Mouse (Mus musculus) liver, embryonic 14.5 days (tissue): ENCODE measurements around the gene Sez6l. TPM values are rescaled to one million over a fixed set of nuclear protein-coding genes. Genes with fewer than 3 reads are reported as not detected.
A peak's percentile ranks its signal among the peaks of the same experiment; 100 is the strongest.

Experiments
- ATAC-seq: fragments of 200-750 bp; cut with Nextera tagmentation; 2 replicates; pipeline ENCODE4 v1.8.0; 2017; ENCODE audit warnings: moderate number of reproducible peaks, mild to moderate bottlenecking, moderate library complexity; ENCODE audit not compliant: insufficient read depth
- DNase-seq, 3 experiments: peaks; one replicate each; pipeline ENCODE4 v3.0.0-alpha.2; 2012 to 2013; ENCODE audit warnings: low read depth in 3 of 3, low spot score in 3 of 3
- H3K27ac ChIP-seq: fragments of 300-500 bp; sonication (generic); 2 replicates; pipeline ENCODE4 v1.5.1; 2014; ENCODE audit warnings: moderate library complexity, mild to moderate bottlenecking, control low read depth, inconsistent platforms
- H3K27me3 ChIP-seq: fragments of 300-500 bp; sonication (generic); 2 replicates; pipeline ENCODE4 v1.6.1; 2014; ENCODE audit warnings: mild to moderate bottlenecking, low read length, moderate library complexity; ENCODE audit not compliant: control insufficient read depth, insufficient read depth
- H3K36me3 ChIP-seq: fragments of 300-500 bp; sonication (generic); replicated peaks from 2 replicates; pipeline ENCODE4 v1.6.1; 2014; ENCODE audit warnings: low read depth; ENCODE audit not compliant: control insufficient read depth, insufficient read depth
- H3K4me1 ChIP-seq, 2 experiments: fragments of 200-500 bp in 1 of 2; fragments of 300-500 bp in 1 of 2; sonication (generic) in 1 of 2; replicated peaks; 2 replicates each; pipeline ENCODE4 v1.6.1; 2012 to 2014; ENCODE audit warnings: antibody characterized with exemption in 1 of 2, inconsistent platforms in 1 of 2, low read length in 1 of 2; ENCODE audit not compliant: control insufficient read depth in 2 of 2, insufficient read depth in 2 of 2
- H3K4me2 ChIP-seq: fragments of 300-500 bp; sonication (generic); 2 replicates; pipeline ENCODE4 v1.6.1; 2014; ENCODE audit warnings: low read depth, mild to moderate bottlenecking, control low read depth, moderate library complexity
- H3K4me3 ChIP-seq, 2 experiments: fragments of 200-500 bp in 1 of 2; fragments of 300-500 bp in 1 of 2; sonication (generic) in 1 of 2; 2 replicates each; pipeline ENCODE4 v1.5.1; 2012 to 2014; ENCODE audit warnings: low read depth in 2 of 2, low read length in 2 of 2, mild to moderate bottlenecking in 2 of 2, control low read depth in 1 of 2, inconsistent platforms in 1 of 2, moderate library complexity in 1 of 2; ENCODE audit not compliant: insufficient read depth in 1 of 2
- H3K9ac ChIP-seq: fragments of 300-500 bp; sonication (generic); replicated peaks from 2 replicates; pipeline ENCODE4 v1.6.1; 2014; ENCODE audit warnings: mild to moderate bottlenecking, control low read depth, moderate library complexity
- H3K9me3 ChIP-seq: fragments of 300-500 bp; sonication (generic); 2 replicates; pipeline ENCODE4 v1.6.1; 2016; ENCODE audit warnings: low read length, mixed read lengths; ENCODE audit not compliant: control insufficient read depth
- CTCF ChIP-seq: IDR thresholded peaks from 2 replicates; pipeline ENCODE4 v1.5.1; 2016; ENCODE audit warnings: antibody characterized with exemption, low read depth, control low read depth
- EP300 ChIP-seq: IDR thresholded peaks from 2 replicates; pipeline ENCODE4 v1.6.1; 2016; ENCODE audit warnings: antibody characterized with exemption, low read depth
- WGBS: fragments of 180-500 bp; shearing (Covaris S2); extraction: QIAGEN DNeasy Blood & Tissue Kit; methylation state at CpG from one replicate; pipeline ENCODE4 v1.1.7; 2014; ENCODE audit not compliant: insufficient replicate concordance; 5-methylcytosine and 5-hydroxymethylcytosine counted together
- polyA plus RNA-seq, 2 experiments: library from polyadenylated mRNA; depleted of rRNA in 1 of 2; stranded (reverse) in 1 of 2; unstranded in 1 of 2; fragments of >200 nt; fragmentation: Nextera tagmentation in 1 of 2; extraction: Ambion mirVana in 1 of 2; gene quantifications; 2 replicates each; pipeline versions ENCODE4 v1.2.1 to v1.2.3; 2012 to 2014

The Sez6l gene
- polyA plus RNA-seq, 2 experiments: 0.03 TPM; not detected in 1

DNA sequence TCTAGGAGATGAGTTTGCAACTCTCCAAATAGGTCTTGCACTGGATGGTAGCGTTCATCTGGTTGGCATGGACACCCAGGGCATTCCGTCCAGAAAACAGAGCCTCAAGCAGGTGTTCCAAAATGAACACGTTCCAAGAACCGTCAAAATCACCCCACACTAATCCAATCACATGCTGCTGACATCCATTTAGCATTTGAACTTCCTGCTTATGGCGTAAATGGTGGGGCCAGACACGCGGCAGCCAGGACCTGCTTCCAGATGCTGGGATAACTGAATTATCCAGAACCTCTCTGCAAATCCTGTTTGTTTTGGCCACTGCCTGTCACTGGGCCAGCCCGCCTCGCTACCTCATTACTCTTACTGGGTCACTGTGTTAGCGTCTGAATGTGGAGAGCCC, 177.7 kb downstream of the Sez6l start:
- TF ChIP-seq CTCF (no peak), EP300 (no peak)
- no peak for ATAC-seq
- no peaks in the 10 kb centered on the region for H3K4me1 ChIP-seq
- H3K27me3 ChIP-seq: peaks cover 18% of the 10 kb centered on the region
- no peaks in the 10 kb centered on the region for H3K9me3 ChIP-seq
- no peaks in the 10 kb centered on the region for H3K36me3 ChIP-seq
- no peak overlapping the region for H3K9ac ChIP-seq
- DNase-seq: no peak
- no peak overlapping the region for H3K4me3 ChIP-seq
- WGBS: 61% methylated on average over 10 of the region's 10 CpGs
- no peak overlapping the region for H3K4me2 ChIP-seq
- no peak overlapping the region for H3K27ac ChIP-seq

DNA sequence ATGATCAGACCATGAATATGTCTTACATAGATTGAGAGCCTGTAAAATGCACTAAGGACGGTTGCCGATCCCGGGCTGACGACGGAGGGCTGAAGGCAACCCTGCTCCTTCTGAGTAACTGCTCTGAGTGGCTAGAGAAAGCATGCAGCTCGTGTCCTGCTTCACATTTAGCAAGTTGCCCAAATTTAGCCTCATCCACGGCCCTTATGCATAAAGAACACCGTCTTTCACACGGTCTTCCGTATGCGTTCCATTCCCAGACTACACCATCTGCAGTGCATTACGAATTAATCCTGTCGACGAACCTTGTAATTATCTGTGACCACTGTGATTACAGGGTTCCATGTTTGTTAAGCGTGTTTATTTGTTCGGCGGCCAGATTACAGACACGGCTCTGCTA, 180.9 kb downstream of the Sez6l start:
- Histone ChIP-seq H3K4me1 (no peaks in the 10 kb centered on the region), H3K27ac (no peak overlapping the region), H3K36me3 (no peaks in the 10 kb centered on the region), H3K9ac (no peak overlapping the region), H3K9me3 (no peaks in the 10 kb centered on the region), H3K4me2 (no peak overlapping the region), H3K4me3 (no peak overlapping the region), H3K27me3 (peaks cover 32% of the 10 kb centered on the region)
- no peak for TF ChIP-seq EP300
- no peak for TF ChIP-seq CTCF
- ATAC-seq: no peak
- no peak for DNase-seq
- 68% methylated on average over 18 of the region's 18 CpGs for WGBS

DNA sequence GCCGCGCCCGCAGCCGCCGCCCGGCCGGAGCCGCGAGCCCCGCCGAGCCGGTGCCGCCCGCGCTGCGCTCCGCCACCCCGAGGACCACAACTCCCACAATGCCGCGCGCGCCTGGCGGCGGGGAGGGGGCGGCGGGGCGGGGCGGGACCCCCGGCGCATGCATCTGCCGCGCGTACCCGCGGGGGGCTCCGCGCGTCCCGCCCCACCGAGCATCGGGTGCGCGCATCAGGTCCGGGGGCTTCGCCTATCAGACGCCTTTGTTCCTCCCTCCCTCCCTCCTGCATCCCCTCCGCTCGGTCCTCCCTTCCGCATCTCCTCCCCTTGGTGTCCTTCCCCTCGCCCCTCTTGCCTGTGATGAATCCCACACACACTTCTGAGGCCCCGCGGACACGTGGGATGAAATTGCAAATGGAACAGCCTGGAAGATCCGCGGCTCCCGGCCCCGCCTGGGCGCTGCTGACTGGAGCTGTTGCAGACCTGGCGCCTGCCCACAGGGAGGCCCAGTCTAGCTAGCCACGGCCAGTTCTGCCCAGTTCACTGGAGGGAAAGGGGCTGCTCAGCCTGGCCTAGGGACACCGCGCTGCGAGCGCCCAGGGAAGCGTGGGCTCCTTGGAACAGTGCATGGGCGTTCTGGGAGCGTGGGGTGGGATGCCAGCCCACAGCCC, 182.1 kb downstream of the Sez6l start, which contains the start of gene Asphd2:
Gene Asphd2, minus strand, starts transcription at position 88 of the 665 bp plus-strand sequence.
- ATAC-seq (no peak), DNase-seq (no peak)
- no peaks in the 10 kb centered on the region for H3K9me3 ChIP-seq
- TF ChIP-seq CTCF (no peak), EP300 (no peak)
- H3K4me2 ChIP-seq: peak within 1 kb of the TSS; percentile 44; the same call in 1 of the 2 replicates
- H3K9ac ChIP-seq: no peak within 1 kb of the TSS
- H3K4me3 ChIP-seq: peak within 1 kb of the TSS; percentile 12 to 20; a peak in 3 of 4 replicates
- H3K4me1 ChIP-seq: no peaks in the 10 kb centered on the region
- no peaks in the 10 kb centered on the region for H3K36me3 ChIP-seq
- H3K27me3 ChIP-seq: peaks cover 32% of the 10 kb centered on the region
- H3K27ac ChIP-seq: no peak within 1 kb of the TSS
- 4% methylated on average over 61 of the region's 67 CpGs for WGBS

DNA sequence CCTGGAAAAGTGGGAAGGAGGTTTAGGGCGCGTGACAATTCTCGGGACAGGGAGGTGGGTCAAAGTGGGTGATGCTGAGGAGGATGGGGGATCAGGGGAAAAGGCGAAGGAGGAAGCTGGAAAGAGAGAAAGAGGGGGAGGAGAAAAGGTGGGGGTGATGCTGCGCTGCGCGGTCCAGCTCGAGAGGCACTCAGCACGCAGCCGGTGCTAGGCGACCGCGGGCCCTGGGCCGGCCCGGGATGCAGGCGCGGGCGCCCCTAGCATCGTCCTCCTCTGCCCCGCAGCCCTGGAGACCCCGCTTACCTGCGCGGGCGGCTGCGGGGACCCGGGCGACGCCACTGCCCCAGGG, 182.6 kb downstream of the Sez6l start:
- H3K9me3 ChIP-seq: no peaks in the 10 kb centered on the region
- H3K4me3 ChIP-seq: peak overlapping the region in 1 of 2 experiments; percentile 20; a peak in 2 of 4 replicates
- TF ChIP-seq EP300 (no peak), CTCF (no peak)
- no peak for ATAC-seq
- 2% methylated on average over 16 of the region's 28 CpGs for WGBS
- H3K36me3 ChIP-seq: no peaks in the 10 kb centered on the region
- H3K27ac ChIP-seq: no peak overlapping the region
- peaks cover 32% of the 10 kb centered on the region for H3K27me3 ChIP-seq
- H3K4me2 ChIP-seq: peak overlapping the region; percentile 44; the same call in 1 of the 2 replicates
- DNase-seq: no peak
- H3K9ac ChIP-seq: no peak overlapping the region
- no peaks in the 10 kb centered on the region for H3K4me1 ChIP-seq

DNA sequence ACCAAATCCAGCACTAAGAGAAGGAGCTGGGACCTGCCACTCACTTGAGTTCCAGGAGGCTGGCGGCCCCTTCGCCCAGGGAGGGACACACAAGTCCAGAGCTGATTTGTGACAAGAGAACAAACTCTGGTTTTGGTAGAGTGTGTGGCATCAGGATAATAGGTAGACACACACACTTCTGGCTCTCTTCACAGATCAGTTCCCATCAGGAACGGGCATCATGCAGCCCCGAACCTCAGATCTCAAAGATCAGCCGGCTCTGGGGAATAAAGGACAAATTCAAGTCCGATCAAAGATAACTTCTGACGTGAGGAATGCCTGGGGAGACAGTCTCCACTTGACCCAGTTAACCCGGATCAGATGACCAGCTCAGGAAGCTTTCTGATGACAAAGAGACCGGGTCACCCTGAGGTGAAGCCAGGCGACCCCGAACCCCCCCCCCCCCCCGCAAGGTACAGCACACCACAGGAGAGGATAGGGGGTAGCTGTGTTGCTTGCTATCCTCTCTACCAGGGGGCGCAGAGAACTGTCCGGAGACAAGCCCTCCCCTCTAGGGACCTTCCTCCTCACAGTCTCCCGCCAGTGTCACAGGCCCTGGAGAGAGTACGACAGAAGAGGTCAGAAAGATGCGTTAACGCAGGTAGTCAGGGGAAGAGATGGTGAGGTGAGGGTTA, 183.1 kb downstream of the Sez6l start:
- no peak overlapping the region for H3K4me2 ChIP-seq
- no peaks in the 10 kb centered on the region for H3K9me3 ChIP-seq
- ATAC-seq (no peak), DNase-seq (no peak)
- no peaks in the 10 kb centered on the region for H3K36me3 ChIP-seq
- TF ChIP-seq CTCF (no peak), EP300 (no peak)
- H3K27me3 ChIP-seq: peaks cover 32% of the 10 kb centered on the region
- 11% methylated on average over 17 of the region's 18 CpGs for WGBS
- no peak overlapping the region for H3K4me3 ChIP-seq
- no peak overlapping the region for H3K27ac ChIP-seq
- H3K9ac ChIP-seq: no peak overlapping the region
- H3K4me1 ChIP-seq: no peaks in the 10 kb centered on the region
